Mouse (Mus musculus): ENCODE measurements around the gene Coch.

DNA sequence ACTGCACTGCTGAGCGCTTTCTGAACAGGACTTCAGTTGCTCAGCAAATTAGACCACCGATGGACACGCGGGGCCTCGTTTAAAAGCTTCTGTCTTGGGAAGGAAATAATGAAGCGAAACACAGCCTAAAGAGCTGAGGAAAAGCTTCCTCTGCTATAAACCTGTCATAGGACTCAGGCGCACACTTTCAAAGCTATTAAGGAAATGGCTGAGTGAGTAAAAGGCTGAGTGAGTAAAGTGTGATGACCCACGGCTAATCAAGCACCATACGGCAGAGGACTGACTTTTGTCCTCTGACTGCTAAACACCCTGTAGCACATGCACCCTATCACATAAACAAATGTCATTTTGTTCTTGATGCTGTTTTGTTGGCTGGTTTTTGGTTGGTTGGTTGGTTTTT lies 31.7 kb upstream of the Coch start:
- TF ChIP-seq POLR2A (IDR thresholded peaks at IDR 0.05; ENCODE audit: insufficient read depth, low read length) (no peak), CTCF (IDR thresholded peaks at IDR 0.05; ENCODE audit: low read depth, low read length) (no peak)
